Mouse (Mus musculus) midbrain, embryonic 10.5 days (tissue): ENCODE measurements around the gene Ccna1. TPM values are rescaled to one million over a fixed set of nuclear protein-coding genes. Genes with fewer than 3 reads are reported as not detected.

Source experiments
- DNase-seq: peaks from one replicate; pipeline ENCODE4 v3.0.0-alpha.2; 2017; ENCODE audit warnings: low spot score
- H3K27ac ChIP-seq: fragments of 300-500 bp; sonication (generic); replicated peaks from 2 replicates; pipeline ENCODE4 v1.5.1; 2016; ENCODE audit warnings: mild to moderate bottlenecking
- H3K27me3 ChIP-seq: fragments of 300-500 bp; sonication (generic); 2 replicates; pipeline ENCODE4 v1.6.1; 2016; ENCODE audit warnings: low read depth, mild to moderate bottlenecking; ENCODE audit not compliant: poor library complexity, severe bottlenecking
- H3K36me3 ChIP-seq: fragments of 300-500 bp; sonication (generic); 2 replicates; pipeline ENCODE4 v1.6.1; 2016; ENCODE audit warnings: mild to moderate bottlenecking, moderate library complexity
- H3K4me1 ChIP-seq: fragments of 300-500 bp; sonication (generic); 2 replicates; pipeline ENCODE4 v1.6.1; 2016
- H3K4me3 ChIP-seq: fragments of 300-500 bp; sonication (generic); 2 replicates; pipeline ENCODE4 v1.5.1; 2016; ENCODE audit warnings: mild to moderate bottlenecking, moderate library complexity
- H3K9me3 ChIP-seq: fragments of 300-500 bp; sonication (generic); replicated peaks from 2 replicates; pipeline ENCODE4 v1.6.1; 2016; ENCODE audit warnings: mild to moderate bottlenecking
- WGBS: fragments of 180-500 bp; shearing (Covaris S2); methylation state at CpG from one replicate; pipeline ENCODE4 v1.1.7; 2016; 5-methylcytosine and 5-hydroxymethylcytosine counted together
- polyA plus RNA-seq: library from polyadenylated mRNA; unstranded; fragments of >200 nt; fragmentation: Nextera tagmentation; extraction: Ambion mirVana; gene quantifications from 2 replicates; pipeline ENCODE4 v1.2.1, GENCODE M21; 2016

Ccna1 gene
- polyA plus RNA-seq, 1 experiment from 2014 or later, result 1.7 TPM

DNA sequence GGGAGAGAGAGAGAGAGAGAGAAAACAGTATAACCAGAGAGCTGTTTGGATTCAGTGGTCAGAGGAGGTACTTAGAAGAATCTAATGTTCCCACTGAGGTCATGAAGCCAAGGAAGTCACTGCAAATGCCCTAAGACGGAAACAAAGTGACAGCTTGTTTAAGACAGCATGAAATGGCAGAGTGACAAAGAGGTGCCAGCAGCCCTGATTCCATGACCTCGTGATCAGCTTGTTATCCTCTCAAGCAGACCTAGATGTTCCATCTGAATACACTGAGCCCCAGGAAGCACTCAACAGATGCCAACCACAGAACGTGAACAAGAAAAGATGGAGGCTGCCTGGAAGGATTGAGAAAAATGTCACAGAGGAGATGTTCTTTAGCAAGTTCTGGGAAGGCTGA is 30.4 kb upstream of the Ccna1 start:
- H3K27me3 ChIP-seq, result 0 out of 2 replicates have a peak, but pooled peaks cover 4% of the 10 kb centered on the region
- H3K9me3 ChIP-seq, result no peaks in the 10 kb centered on the region
- no peaks in the 10 kb centered on the region for H3K36me3 ChIP-seq
- H3K27ac ChIP-seq, result no peak overlapping the region; the same call in 1 of the 2 replicates
- WGBS, result 55% methylated on average over 3 of the region's 3 CpGs
- H3K4me1 ChIP-seq, result no peaks in the 10 kb centered on the region
- no peak for DNase-seq
- no peak overlapping the region for H3K4me3 ChIP-seq

DNA sequence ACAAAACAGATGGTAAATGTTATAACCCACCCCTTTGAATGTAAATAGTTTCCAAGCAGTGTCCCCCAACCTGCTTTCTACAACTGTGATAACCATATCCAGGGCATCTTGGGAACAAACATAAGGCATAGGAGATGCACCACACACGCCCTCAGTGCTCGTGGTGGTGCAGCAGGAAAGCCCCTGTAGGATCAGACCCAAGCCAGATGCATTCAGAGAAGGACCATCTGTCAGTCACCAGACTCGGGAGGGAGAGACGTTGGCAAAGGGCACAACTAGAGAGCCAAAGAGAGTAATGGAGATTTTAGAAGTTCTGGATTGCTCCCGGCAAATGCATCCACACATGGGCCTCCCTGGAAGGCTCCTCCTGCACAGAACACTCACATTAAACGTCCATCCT is 29.5 kb upstream of the Ccna1 start:
- 0 out of 2 replicates have a peak, but pooled peaks cover 5% of the 10 kb centered on the region for H3K27me3 ChIP-seq
- no peaks in the 10 kb centered on the region for H3K4me1 ChIP-seq
- H3K27ac ChIP-seq, result no peak overlapping the region
- no peak for DNase-seq
- H3K9me3 ChIP-seq, result no peaks in the 10 kb centered on the region
- H3K36me3 ChIP-seq, result no peaks in the 10 kb centered on the region
- 70% methylated on average over 6 of the region's 6 CpGs for WGBS
- no peak overlapping the region for H3K4me3 ChIP-seq

DNA sequence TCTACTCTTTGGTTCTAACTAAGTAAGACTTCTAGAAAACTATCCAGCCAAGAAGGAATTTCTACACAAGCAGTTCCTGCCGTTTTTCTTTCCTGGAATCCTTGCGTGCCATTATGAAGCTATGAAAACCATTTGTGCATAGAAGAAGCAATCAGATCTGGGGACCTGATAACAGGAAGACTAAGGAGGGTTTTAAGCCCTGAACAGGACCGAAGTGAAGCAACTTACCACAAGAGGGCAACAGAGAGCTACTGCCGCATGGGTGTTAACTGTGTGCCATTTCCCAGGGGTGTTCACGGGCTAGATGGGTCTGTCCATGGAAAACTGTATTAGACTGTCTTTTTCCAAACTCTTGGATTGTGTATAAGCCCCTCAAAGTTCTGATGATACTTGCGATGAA is 24.8 kb upstream of the Ccna1 start:
- H3K27me3 ChIP-seq, result 0 out of 2 replicates have a peak, but pooled peaks cover 5% of the 10 kb centered on the region
- H3K27ac ChIP-seq, result no peak overlapping the region
- DNase-seq, result peak; percentile 74
- no peak overlapping the region for H3K4me3 ChIP-seq
- WGBS, result 23% methylated on average over 6 of the region's 6 CpGs
- H3K4me1 ChIP-seq, result no peaks in the 10 kb centered on the region
- H3K9me3 ChIP-seq, result no peaks in the 10 kb centered on the region
- no peaks in the 10 kb centered on the region for H3K36me3 ChIP-seq

DNA sequence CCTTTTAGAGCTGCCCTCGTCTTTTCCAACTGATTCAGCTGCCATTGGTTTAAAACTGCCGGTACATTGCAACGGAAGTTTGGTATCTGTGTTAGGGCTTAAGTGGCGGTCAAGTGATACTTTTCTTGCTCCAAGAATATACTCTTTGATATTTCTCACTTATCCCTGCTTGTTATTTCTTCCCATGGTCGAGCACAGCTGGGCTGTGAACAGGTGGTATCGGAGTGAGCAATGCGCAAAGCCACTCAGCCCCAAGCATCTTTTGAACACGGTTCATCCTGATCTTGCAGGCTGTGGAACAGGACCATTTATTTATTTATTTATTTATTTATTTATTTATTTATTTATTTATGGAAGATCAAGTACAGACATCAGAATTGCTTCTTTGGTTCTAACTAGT is 24.3 kb upstream of the Ccna1 start:
- Histone ChIP-seq H3K27ac (no peak overlapping the region), H3K4me1 (no peaks in the 10 kb centered on the region), H3K4me3 (no peak overlapping the region), H3K27me3 (0 out of 2 replicates have a peak, but pooled peaks cover 5% of the 10 kb centered on the region), H3K36me3 (no peaks in the 10 kb centered on the region), H3K9me3 (no peaks in the 10 kb centered on the region)
- DNase-seq, result no peak
- WGBS, result 87% methylated on average over 8 of the region's 8 CpGs

DNA sequence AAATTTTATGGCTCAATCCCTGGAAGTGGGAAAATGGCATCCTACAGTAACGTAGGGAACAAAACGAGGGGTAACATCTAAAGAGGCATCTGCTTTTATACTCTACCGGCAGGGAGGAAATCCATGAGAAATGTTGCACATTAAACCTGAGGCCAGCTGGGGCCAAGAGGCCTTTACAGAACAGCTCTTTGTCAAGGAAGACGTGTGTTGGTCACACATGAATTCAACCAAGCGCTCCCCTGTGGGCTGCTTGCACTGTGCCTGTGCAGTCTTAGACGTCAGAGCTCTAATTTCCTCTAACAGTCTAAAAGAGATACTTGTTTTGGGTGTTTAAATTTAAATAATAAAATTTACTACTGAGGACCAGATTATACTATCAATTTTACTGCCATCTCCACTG is 22.9 kb upstream of the Ccna1 start:
- no peaks in the 10 kb centered on the region for H3K36me3 ChIP-seq
- H3K4me1 ChIP-seq, result no peaks in the 10 kb centered on the region
- H3K27me3 ChIP-seq, result 0 out of 2 replicates have a peak, but pooled peaks cover 5% of the 10 kb centered on the region
- DNase-seq, result no peak
- no peaks in the 10 kb centered on the region for H3K9me3 ChIP-seq
- WGBS, result 68% methylated on average over 6 of the region's 6 CpGs
- no peak overlapping the region for H3K4me3 ChIP-seq
- no peak overlapping the region for H3K27ac ChIP-seq

DNA sequence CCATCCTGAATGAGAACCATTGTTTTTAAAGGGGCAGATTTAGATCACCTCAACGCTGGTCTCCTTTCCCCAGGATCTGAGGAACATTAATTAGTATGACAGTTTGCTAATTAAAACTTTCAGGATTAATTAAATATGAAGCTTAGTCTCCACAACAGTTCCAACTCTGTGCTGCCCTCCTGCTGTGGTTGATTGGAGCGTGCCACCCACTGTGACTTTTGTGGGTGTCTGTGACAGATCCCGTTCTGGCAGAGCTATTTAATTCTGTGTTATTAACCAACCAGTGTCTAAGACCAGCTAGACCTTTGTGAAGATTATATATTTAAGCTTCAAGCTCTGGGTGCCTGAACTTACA is 20.0 kb upstream of the Ccna1 start:
- WGBS, result 47% methylated on average over 3 of the region's 3 CpGs
- no peak overlapping the region for H3K27ac ChIP-seq
- no peaks in the 10 kb centered on the region for H3K9me3 ChIP-seq
- H3K36me3 ChIP-seq, result no peaks in the 10 kb centered on the region
- H3K27me3 ChIP-seq, result no peaks in the 10 kb centered on the region
- no peaks in the 10 kb centered on the region for H3K4me1 ChIP-seq
- no peak overlapping the region for H3K4me3 ChIP-seq
- DNase-seq, result no peak

DNA sequence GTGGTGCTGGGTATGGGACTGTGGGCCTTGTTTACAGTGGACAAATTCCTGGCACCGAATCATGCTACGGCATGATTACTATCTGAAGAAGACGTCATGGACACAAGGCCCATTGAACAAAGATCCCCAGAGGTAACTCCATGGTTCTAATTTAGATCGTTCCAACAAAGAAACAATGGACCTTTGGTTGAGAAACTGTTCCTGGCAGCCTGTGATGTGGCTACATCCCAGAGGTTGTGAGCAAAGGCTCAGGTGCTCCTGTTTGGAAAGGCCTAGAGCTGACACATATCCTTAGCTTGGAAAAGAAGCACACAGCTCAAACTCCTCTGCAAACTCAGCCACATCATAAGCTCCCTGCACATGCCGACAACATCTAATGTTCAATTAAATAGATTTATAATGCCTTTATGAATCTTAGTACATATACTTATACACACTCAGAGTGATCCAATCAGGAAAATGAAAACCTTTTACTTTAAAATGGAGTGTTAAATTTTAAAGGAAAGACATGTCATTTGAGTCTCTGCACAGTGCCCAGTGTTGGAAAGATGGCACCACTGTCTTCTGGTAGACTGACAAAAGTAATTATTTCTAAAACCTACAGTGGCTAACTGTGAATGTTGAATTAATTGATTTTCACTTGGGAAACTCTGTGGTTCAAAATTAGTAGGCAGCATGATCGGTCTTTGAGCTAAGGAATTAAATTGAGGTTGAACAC is 19.4 kb upstream of the Ccna1 start:
- H3K36me3 ChIP-seq, result no peaks in the 10 kb centered on the region
- no peaks in the 10 kb centered on the region for H3K4me1 ChIP-seq
- no peak for DNase-seq
- no peaks in the 10 kb centered on the region for H3K9me3 ChIP-seq
- WGBS, result 87% methylated on average over 6 of the region's 6 CpGs
- no peaks in the 10 kb centered on the region for H3K27me3 ChIP-seq
- H3K4me3 ChIP-seq, result no peak overlapping the region
- H3K27ac ChIP-seq, result no peak overlapping the region

DNA sequence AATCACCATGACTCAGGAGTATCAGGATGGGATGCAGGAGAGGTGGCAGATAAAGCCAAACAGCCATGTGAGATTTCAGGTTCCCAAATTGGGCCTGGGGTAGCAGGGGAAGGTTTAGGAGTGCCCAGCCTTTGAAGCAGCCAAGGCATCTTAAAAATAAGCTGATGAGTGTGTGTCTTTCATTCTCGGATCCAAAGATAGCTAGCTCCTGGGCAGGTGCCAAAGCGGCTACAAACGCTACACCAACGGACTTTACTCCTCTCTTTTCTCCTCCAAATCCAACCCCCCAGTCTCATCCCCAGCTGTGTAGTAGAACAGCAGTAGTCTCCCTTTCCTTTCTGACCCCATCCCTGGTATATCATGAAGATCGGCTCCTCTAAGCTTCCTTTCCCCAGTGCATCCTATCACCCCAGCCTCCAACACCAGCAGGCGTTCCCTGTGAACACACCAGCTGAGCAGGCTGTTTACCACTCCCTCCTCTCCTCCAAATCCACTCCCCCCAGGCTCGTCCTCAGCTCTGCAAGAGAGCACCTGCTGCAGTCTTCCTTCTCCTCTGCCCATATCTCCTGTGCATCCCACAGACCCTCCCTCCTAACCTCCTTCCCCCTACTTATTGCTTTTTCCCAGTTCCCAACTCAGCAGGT is 12.6 kb upstream of the Ccna1 start:
- H3K27me3 ChIP-seq, result no peaks in the 10 kb centered on the region
- no peaks in the 10 kb centered on the region for H3K36me3 ChIP-seq
- WGBS, result 36% methylated on average over 7 of the region's 7 CpGs
- no peak overlapping the region for H3K27ac ChIP-seq
- H3K9me3 ChIP-seq, result no peaks in the 10 kb centered on the region
- no peaks in the 10 kb centered on the region for H3K4me1 ChIP-seq
- DNase-seq, result no peak
- H3K4me3 ChIP-seq, result no peak overlapping the region

DNA sequence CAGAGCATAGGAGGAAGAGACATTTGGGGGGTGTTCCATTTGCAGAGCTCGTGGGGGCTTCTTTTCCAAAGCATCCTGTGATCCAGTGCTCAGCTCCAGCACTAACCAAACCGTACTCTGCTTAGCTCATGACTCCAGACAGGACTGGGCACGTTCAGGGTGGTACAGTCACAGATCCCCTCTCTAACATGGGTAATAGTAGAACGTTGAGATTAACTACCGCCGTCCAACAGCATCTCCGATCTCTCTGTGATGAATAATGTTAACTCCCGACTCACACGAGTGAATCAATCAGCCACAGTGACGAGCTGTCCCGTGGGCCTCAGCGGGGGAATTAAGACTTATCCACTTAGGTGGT is 11.3 kb upstream of the Ccna1 start:
- Histone ChIP-seq H3K27ac (no peak overlapping the region), H3K9me3 (no peaks in the 10 kb centered on the region)
- 81% methylated on average over 12 of the region's 12 CpGs for WGBS

DNA sequence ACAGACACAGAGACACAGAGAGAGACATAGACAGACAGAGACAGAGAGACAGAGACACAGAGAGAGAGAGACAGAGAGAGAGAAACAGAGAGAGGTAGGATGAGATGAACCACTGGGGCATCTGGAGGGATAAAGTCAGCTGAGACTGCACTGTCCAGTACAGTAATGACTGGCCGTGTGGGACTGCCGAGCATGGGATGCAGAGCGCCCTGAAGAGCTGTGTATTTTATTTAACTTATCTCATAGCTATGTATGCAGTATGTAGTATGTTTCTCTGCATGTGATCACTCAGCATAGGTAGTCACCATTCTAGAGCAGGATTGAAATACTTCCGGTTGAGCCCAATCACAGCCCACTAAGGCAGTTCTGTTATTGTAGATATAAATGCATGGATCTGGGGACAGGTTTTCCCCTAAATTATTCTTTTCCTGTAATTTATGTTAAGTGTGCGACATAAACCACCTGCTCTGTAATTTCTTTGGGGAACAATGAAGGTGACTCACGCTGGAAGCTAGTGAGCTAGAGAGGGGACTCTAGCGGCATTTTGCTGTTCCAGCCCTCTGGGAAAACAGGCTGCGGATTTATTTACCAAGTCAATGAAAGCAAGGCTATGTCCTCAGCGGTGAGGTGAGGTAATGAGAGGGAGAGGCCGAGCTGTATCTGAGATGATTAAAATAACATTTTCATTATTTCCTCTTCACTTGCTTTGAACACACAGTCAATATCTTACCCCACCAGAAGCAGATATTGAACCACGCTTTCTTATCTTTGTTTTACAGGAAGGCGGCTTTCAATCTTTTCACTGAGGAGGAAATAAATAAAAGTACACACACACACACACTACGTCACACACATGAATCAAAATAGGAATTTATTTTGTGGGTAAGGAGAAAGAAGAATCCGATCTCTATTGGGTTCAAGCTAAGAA is 10.7 kb upstream of the Ccna1 start:
- Histone ChIP-seq H3K27me3 (no peaks in the 10 kb centered on the region), H3K4me1 (no peaks in the 10 kb centered on the region), H3K9me3 (no peaks in the 10 kb centered on the region), H3K4me3 (no peak overlapping the region), H3K36me3 (no peaks in the 10 kb centered on the region), H3K27ac (no peak overlapping the region)
- DNase-seq, result no peak
- WGBS, result 74% methylated on average over 14 of the region's 14 CpGs

More for the DNA sequence above, 11.3 kb upstream of the Ccna1 start:
- no peak for DNase-seq
- no peaks in the 10 kb centered on the region for H3K36me3 ChIP-seq
- no peaks in the 10 kb centered on the region for H3K27me3 ChIP-seq
- H3K4me3 ChIP-seq, result no peak overlapping the region
- H3K4me1 ChIP-seq, result no peaks in the 10 kb centered on the region

DNA sequence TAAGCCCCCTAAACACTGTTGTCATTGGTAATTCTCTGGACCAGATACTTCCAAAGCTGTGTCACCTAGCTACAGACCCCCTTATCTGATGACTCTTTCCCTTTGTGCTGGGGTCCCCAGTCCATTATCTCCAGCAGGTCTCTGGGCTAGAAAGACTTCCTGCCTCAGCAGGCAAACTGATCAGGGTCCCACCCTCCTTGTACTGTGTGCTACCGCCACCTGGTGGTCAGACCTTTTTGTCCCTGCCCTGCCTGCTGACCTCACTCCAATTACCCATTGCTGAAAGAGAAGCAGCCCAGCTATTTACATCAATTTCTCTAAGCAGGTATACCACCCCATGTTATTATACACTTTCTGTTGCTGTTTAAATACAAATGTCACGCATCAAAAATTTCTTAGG is 9.1 kb upstream of the Ccna1 start:
- no peak overlapping the region for H3K27ac ChIP-seq
- peak; percentile 79 for DNase-seq
- H3K4me1 ChIP-seq, result no peaks in the 10 kb centered on the region
- WGBS, result 6% methylated on average over 2 of the region's 2 CpGs
- H3K27me3 ChIP-seq, result no peaks in the 10 kb centered on the region
- no peak overlapping the region for H3K4me3 ChIP-seq
- H3K9me3 ChIP-seq, result no peaks in the 10 kb centered on the region
- H3K36me3 ChIP-seq, result no peaks in the 10 kb centered on the region

DNA sequence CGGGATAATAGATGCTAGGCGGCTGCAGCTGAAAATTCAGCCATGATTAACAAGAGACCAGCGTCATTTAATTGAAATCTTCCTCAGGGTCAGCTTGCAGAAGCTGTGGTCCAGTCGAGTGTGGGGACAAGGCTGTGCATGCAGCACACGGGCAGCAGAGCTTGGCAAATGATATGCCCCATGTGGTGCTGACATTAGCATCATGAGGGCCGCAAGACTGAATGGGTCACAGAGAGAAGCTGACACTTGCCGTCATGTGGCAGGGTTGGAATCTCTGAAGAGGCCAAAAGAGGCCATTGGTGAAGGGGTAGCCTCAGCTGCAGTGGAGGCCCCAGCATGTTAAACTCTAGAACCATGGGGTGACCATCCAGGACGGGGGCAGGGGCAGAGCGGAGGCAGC is 7.4 kb upstream of the Ccna1 start:
- Histone ChIP-seq H3K27me3 (peaks cover 10% of the 10 kb centered on the region), H3K36me3 (no peaks in the 10 kb centered on the region), H3K4me1 (no peaks in the 10 kb centered on the region), H3K4me3 (no peak overlapping the region), H3K27ac (no peak overlapping the region), H3K9me3 (no peaks in the 10 kb centered on the region)
- WGBS, result 74% methylated on average over 9 of the region's 9 CpGs
- no peak for DNase-seq

DNA sequence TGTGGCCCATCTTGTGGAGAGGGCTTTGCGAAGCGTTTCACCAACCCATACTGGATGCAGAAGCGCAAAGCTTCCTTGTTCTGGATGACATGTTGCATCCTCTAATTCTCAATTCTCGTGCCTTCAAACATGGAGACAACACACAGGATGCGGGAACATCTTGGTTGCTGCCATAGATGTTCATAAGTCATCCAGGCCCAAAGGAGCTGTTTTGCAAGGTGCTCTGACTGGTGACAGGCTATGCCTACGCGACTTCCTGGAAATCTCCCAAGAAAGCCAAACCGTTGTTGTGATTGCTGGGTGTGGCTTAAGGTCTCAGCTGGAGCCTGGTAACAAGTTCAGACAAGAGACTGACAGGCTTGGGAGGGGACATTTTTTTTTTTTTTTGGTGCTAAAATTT is 1.1 kb upstream of the Ccna1 start:
- no peak for DNase-seq
- 66% methylated on average over 8 of the region's 8 CpGs for WGBS
- peaks cover 61% of the 10 kb centered on the region for H3K27me3 ChIP-seq

More for the DNA sequence above, 1.1 kb upstream of the Ccna1 start:
- H3K9me3 ChIP-seq, result no peaks in the 10 kb centered on the region
- no peaks in the 10 kb centered on the region for H3K36me3 ChIP-seq
- no peak overlapping the region for H3K4me3 ChIP-seq
- no peak overlapping the region for H3K27ac ChIP-seq
- peaks cover 19% of the 10 kb centered on the region for H3K4me1 ChIP-seq
